Mouse (Mus musculus) MEL (cell line): ENCODE measurements around the gene Zfp963.

Experiments used
- CTCF ChIP-seq, 3 experiments: IDR thresholded peaks in 2 of 3; conservative IDR thresholded peaks in 1 of 3; 2 replicates each; pipeline ENCODE4 v1.5.1; 2011 to 2012; ENCODE audit warnings: low read length in 3 of 3, low read depth in 2 of 3, mild to moderate bottlenecking in 2 of 3, improper control_type of control experiment in 1 of 3, inconsistent platforms in 1 of 3, mixed read lengths in 1 of 3, moderate library complexity in 1 of 3; ENCODE audit not compliant: control insufficient read depth in 1 of 3, insufficient read depth in 1 of 3, poor library complexity in 1 of 3, severe bottlenecking in 1 of 3
- POLR2A ChIP-seq, 2 experiments: IDR thresholded peaks; 2 replicates each; pipeline ENCODE4 v1.6.1; 2011 to 2012; ENCODE audit warnings: low read length in 2 of 2, mild to moderate bottlenecking in 2 of 2, control low read depth in 1 of 2, improper control_type of control experiment in 1 of 2, low read depth in 1 of 2, moderate library complexity in 1 of 2; ENCODE audit not compliant: control insufficient read depth in 1 of 2, insufficient read depth in 1 of 2, poor library complexity in 1 of 2
- POLR2AphosphoS2 ChIP-seq: IDR thresholded peaks from 2 replicates; pipeline ENCODE4 v1.6.1; 2011; ENCODE audit warnings: low read length, improper control_type of control experiment
- SIN3A ChIP-seq: IDR thresholded peaks from 2 replicates; pipeline ENCODE4 v1.6.1; 2012; ENCODE audit warnings: low read length, improper control_type of control experiment, inconsistent platforms

GRCm38 (mm10) chr8:69715366-69715765, 34.4 kb downstream of the Zfp963 start:
- TF ChIP-seq POLR2A (IDR thresholded peaks at IDR 0.05; ENCODE audit: control insufficient read depth in 1 of 2, insufficient read depth in 1 of 2, low read depth in 1 of 2, low read length in 2 of 2, poor library complexity in 1 of 2) (no peak), POLR2AphosphoS2 (no peak), CTCF (IDR thresholded peaks at IDR 0.05 in 2 of 3, conservative IDR thresholded peaks at IDR 0.05 in 1 of 3; ENCODE audit: control insufficient read depth in 1 of 3, insufficient read depth in 1 of 3, low read depth in 2 of 3, low read length in 3 of 3, poor library complexity in 1 of 3, severe bottlenecking in 1 of 3) (no peak), SIN3A (no peak)
